Mouse (Mus musculus) adrenal gland, adult 8-10 months (tissue): ENCODE measurements around the gene Lmo7. TPM values are rescaled to one million over a fixed set of nuclear protein-coding genes. Genes with fewer than 3 reads are reported as not detected.

ENCODE experiments used
- DNase-seq: peaks from one replicate; pipeline ENCODE4 v3.0.0; 2022
- total RNA-seq, 4 experiments: library from RNA; stranded (reverse); gene quantifications; 2 replicates each; pipeline ENCODE4 v1.2.4; 2022

Lmo7 gene
- total RNA-seq, 4 experiments from 2014 or later = 17.8 to 25.9 (median 21.4) TPM

DNA sequence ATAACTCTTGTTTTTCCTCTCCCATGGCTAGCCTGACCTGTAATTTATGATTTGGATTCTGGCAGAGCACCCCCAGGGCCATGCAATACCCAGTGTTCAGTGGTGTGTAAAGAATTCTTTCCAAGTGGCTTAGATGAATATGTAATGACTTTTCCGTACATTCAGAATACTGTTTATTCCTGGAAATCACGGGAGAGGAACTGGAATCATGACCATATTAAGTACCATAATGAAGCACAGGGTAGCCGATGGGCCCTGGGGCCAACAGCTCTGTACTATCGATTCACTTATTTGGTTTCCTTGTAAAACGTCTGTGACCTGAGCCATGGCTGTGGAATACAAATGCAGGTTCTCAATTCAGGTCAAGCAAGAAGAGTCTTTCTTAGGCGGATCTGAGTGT, 221.3 kb downstream of the Lmo7 start:
- no peak for DNase-seq

- no peak for DNase-seq
These were observed 224.2 kb downstream of the Lmo7 start for GRCm38 (mm10) chr14:101953793-101954468.

- no peak for DNase-seq
These were observed 234.6 kb downstream of the Lmo7 start for GRCm38 (mm10) chr14:101964381-101964780.

DNA sequence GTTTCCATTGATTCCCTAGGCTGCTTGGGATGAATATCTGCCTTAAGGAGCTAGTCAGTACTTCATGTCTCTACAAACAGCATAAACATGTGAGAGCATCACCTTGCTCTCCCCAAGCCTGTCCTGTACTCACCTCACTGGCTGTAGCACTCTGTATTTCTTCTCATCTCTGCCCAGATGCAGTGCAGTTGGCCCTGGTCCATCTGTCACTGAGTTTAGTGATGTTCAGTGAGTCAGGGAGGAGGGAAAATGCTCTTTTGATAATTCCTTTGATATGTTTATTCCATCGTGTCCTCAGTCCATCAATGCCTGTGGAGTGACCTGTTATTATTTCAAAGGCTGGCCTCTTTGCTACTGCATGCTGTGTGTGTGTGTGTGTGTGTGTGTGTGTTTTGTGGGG, 235.2 kb downstream of the Lmo7 start:
- DNase-seq = peak; percentile 60

- DNase-seq = no peak
These were observed 243.0 kb downstream of the Lmo7 start for GRCm38 (mm10) chr14:101972764-101973163.

- DNase-seq = no peak
These were observed 243.4 kb downstream of the Lmo7 start for GRCm38 (mm10) chr14:101973171-101973570.

GRCm38 (mm10) chr14:101976021-101976685, 246.4 kb downstream of the Lmo7 start:
- no peak for DNase-seq

Other genes with a start within 250 kb of the Lmo7 start
- 10 to 100 TPM; 48.0 to 83.2 (median 63.8) TPM for gene Tbc1d4, start 120.8 kb upstream of the Lmo7 start, total RNA-seq
- gene Commd6, start 89.3 kb upstream of the Lmo7 start, total RNA-seq = 100 to 1,000 TPM in 1 of 4 experiments, 10 to 100 TPM in 3; 76.0 to 102 (median 93.9) TPM
- 10 to 100 TPM; 28.1 to 41.6 (median 34.7) TPM for gene Uchl3, start 76.0 kb upstream of the Lmo7 start, total RNA-seq
- 1 to 10 TPM in 3 of 4 experiments, under 1 TPM in 1; 0.67 to 4.6 (median 2.5) TPM for gene Gm9922, start 143 bp upstream of the Lmo7 start, total RNA-seq